Comparison of ENCODE assay signal across 8 mouse cellular contexts in the genomic region with DNA sequence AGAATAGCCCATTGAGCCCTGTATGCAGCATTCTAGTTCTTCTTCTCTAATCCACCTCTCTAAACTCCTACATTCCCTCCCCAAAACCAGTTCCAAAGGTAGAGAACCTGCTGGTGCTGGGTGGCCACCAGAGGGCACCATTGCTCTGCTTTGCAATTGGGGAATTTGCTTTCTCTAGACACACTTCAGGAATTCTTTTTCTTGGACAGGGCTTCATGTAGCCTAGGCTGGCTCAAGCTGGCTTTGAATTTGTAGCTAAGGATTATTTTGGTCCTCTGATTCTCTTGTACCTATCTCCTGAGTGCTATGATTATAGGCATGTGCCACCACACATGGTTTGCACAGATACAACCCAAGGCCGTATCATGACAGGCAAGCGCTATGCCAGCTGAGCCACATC. TPM values are rescaled to one million over a fixed set of nuclear protein-coding genes. Genes with fewer than 3 reads are reported as not detected.
DNase-seq lines count a peak whose midpoint lies in the region; ATAC-seq and TF ChIP-seq lines count a peak whose summit lies in the region.

No protein-coding gene starts in this region.

- H3K9ac ChIP-seq in embryonic facial prominence, embryonic 11.5 days (replicated peaks; ENCODE audit: low read length), result no peak overlapping the region
- H3K9ac ChIP-seq in heart, embryonic 13.5 days, result peak overlapping the region; percentile 6; the same call in 1 of the 2 replicates
- H3K9ac ChIP-seq in kidney, postnatal 0 days (ENCODE audit: low read depth, low read length), result no peak overlapping the region
- no peak overlapping the region for H3K9ac ChIP-seq in liver, embryonic 14.5 days (replicated peaks)
- no peak overlapping the region for H3K9ac ChIP-seq in neural tube, embryonic 14.5 days (replicated peaks; ENCODE audit: low read depth, low read length)

- H3K27ac ChIP-seq in embryonic facial prominence, embryonic 11.5 days (replicated peaks; ENCODE audit: low read depth, low read length), result no peak overlapping the region
- H3K27ac ChIP-seq in heart, embryonic 13.5 days (replicated peaks), result no peak overlapping the region
- no peak overlapping the region for H3K27ac ChIP-seq in kidney, postnatal 0 days
- H3K27ac ChIP-seq in liver, embryonic 14.5 days, result no peak overlapping the region
- no peak overlapping the region for H3K27ac ChIP-seq in neural tube, embryonic 14.5 days (ENCODE audit: low read depth, low read length)

- WGBS in embryonic facial prominence, embryonic 11.5 days, result 94% methylated on average over 2 of the region's 2 CpGs
- WGBS in heart, embryonic 13.5 days, result 93% methylated on average over 2 of the region's 2 CpGs
- 98% methylated on average over 2 of the region's 2 CpGs for WGBS in kidney, postnatal 0 days
- WGBS in liver, embryonic 14.5 days (ENCODE audit: insufficient replicate concordance), result 89% methylated on average over 2 of the region's 2 CpGs
- WGBS in neural tube, embryonic 14.5 days, result 88% methylated on average over 2 of the region's 2 CpGs

- no peak overlapping the region for H3K4me3 ChIP-seq in embryonic facial prominence, embryonic 11.5 days (ENCODE audit: low read depth, low read length)
- H3K4me3 ChIP-seq in heart, embryonic 13.5 days, result no peak overlapping the region
- no peak overlapping the region for H3K4me3 ChIP-seq in kidney, postnatal 0 days (replicated peaks; ENCODE audit: low read depth, low read length)
- H3K4me3 ChIP-seq in liver, embryonic 14.5 days (ENCODE audit: insufficient read depth in 1 of 2, low read depth in 2 of 2, low read length in 2 of 2), result no peak overlapping the region
- no peak overlapping the region for H3K4me3 ChIP-seq in neural tube, embryonic 14.5 days (ENCODE audit: low read depth, low read length)

- no peak for TF ChIP-seq EP300 in liver, embryonic 14.5 days (IDR thresholded peaks at IDR 0.05; ENCODE audit: low read depth)

- TF ChIP-seq CTCF in kidney, postnatal 0 days (IDR thresholded peaks at IDR 0.05; ENCODE audit: low read depth), result peak; percentile 99
- TF ChIP-seq CTCF in liver, embryonic 14.5 days (IDR thresholded peaks at IDR 0.05; ENCODE audit: low read depth), result peak; percentile 94

- H3K9me3 ChIP-seq in embryonic facial prominence, embryonic 11.5 days (replicated peaks; ENCODE audit: control insufficient read depth, low read length), result no peaks in the 10 kb centered on the region
- H3K9me3 ChIP-seq in heart, embryonic 13.5 days, result no peaks in the 10 kb centered on the region
- no peaks in the 10 kb centered on the region for H3K9me3 ChIP-seq in kidney, postnatal 0 days (replicated peaks; ENCODE audit: low read length)
- no peaks in the 10 kb centered on the region for H3K9me3 ChIP-seq in liver, embryonic 14.5 days (ENCODE audit: control insufficient read depth, low read length)
- H3K9me3 ChIP-seq in neural tube, embryonic 14.5 days (ENCODE audit: control insufficient read depth, low read length), result no peaks in the 10 kb centered on the region

- H3K4me1 ChIP-seq in embryonic facial prominence, embryonic 11.5 days (ENCODE audit: control insufficient read depth, insufficient read depth, low read length), result no peaks in the 10 kb centered on the region
- H3K4me1 ChIP-seq in heart, embryonic 13.5 days, result peaks cover 27% of the 10 kb centered on the region
- H3K4me1 ChIP-seq in kidney, postnatal 0 days (replicated peaks; ENCODE audit: insufficient read depth, low read length), result peaks cover 6% of the 10 kb centered on the region; the same call in 1 of the 2 replicates
- H3K4me1 ChIP-seq in liver, embryonic 14.5 days (replicated peaks; ENCODE audit: control insufficient read depth in 2 of 2, insufficient read depth in 2 of 2, low read length in 1 of 2), result peaks cover 6 to 7% of the 10 kb centered on the region in 2 experiments; a peak in 3 of 4 replicates
- peaks cover 24% of the 10 kb centered on the region for H3K4me1 ChIP-seq in neural tube, embryonic 14.5 days (ENCODE audit: control insufficient read depth, insufficient read depth, low read length)

- no peaks in the 10 kb centered on the region for H3K27me3 ChIP-seq in embryonic facial prominence, embryonic 11.5 days (ENCODE audit: control insufficient read depth, insufficient read depth, low read length)
- no peaks in the 10 kb centered on the region for H3K27me3 ChIP-seq in heart, embryonic 13.5 days (replicated peaks)
- H3K27me3 ChIP-seq in kidney, postnatal 0 days (ENCODE audit: insufficient read depth, low read length), result no peaks in the 10 kb centered on the region
- H3K27me3 ChIP-seq in liver, embryonic 14.5 days (ENCODE audit: control insufficient read depth, insufficient read depth, low read length), result no peaks in the 10 kb centered on the region
- no peaks in the 10 kb centered on the region for H3K27me3 ChIP-seq in neural tube, embryonic 14.5 days (ENCODE audit: control insufficient read depth, insufficient read depth, low read length)

- peak; percentile 74 to 76 for DNase-seq in B cell, adult 2 months
- peak; percentile 92 for DNase-seq in adrenal gland, postnatal 10 days
- peak; percentile 92 for DNase-seq in embryonic facial prominence, embryonic 11.5 days (ENCODE audit: low spot score)
- peak; percentile 90 for DNase-seq in kidney, postnatal 0 days (ENCODE audit: low spot score)
- peak; percentile 36 to 48 (median 48) for DNase-seq in liver, embryonic 14.5 days (ENCODE audit: low read depth in 3 of 3, low spot score in 3 of 3)
- peak; percentile 52 for DNase-seq in telencephalon, adult 2 months (ENCODE audit: low read depth, low spot score)

- H3K36me3 ChIP-seq in embryonic facial prominence, embryonic 11.5 days (replicated peaks; ENCODE audit: control insufficient read depth, insufficient read depth, low read depth, low read length), result peaks cover 8% of the 10 kb centered on the region
- peaks cover 85% of the 10 kb centered on the region for H3K36me3 ChIP-seq in heart, embryonic 13.5 days
- peaks cover 47% of the 10 kb centered on the region for H3K36me3 ChIP-seq in kidney, postnatal 0 days (ENCODE audit: insufficient read depth, low read length)
- peaks cover 59% of the 10 kb centered on the region for H3K36me3 ChIP-seq in liver, embryonic 14.5 days (replicated peaks; ENCODE audit: control insufficient read depth, insufficient read depth, low read depth)
- peaks cover 21% of the 10 kb centered on the region for H3K36me3 ChIP-seq in neural tube, embryonic 14.5 days (ENCODE audit: control insufficient read depth, insufficient read depth, low read length)

- no peak overlapping the region for H3K4me2 ChIP-seq in embryonic facial prominence, embryonic 11.5 days (ENCODE audit: low read depth, low read length)
- H3K4me2 ChIP-seq in heart, embryonic 13.5 days, result no peak overlapping the region
- H3K4me2 ChIP-seq in kidney, postnatal 0 days (ENCODE audit: low read length), result no peak overlapping the region
- H3K4me2 ChIP-seq in liver, embryonic 14.5 days (ENCODE audit: low read depth), result no peak overlapping the region
- no peak overlapping the region for H3K4me2 ChIP-seq in neural tube, embryonic 14.5 days (ENCODE audit: low read depth, low read length)

- peak; percentile 32; the same call in 1 of the 2 replicates for ATAC-seq in embryonic facial prominence, embryonic 11.5 days (replicated peaks; ENCODE audit: insufficient number of reproducible peaks, low FRiP score, low TSS enrichment, low read depth)
- ATAC-seq in heart, embryonic 13.5 days (ENCODE audit: extremely low read depth, insufficient number of reproducible peaks, low FRiP score, low TSS enrichment), result peak; percentile 35; the same call in 1 of the 2 replicates
- ATAC-seq in kidney, postnatal 0 days (replicated peaks; ENCODE audit: low FRiP score, low read depth), result peak; percentile 38; the same call in 1 of the 2 replicates
- ATAC-seq in liver, embryonic 14.5 days (ENCODE audit: insufficient read depth), result peak; percentile 22; the same call in 1 of the 2 replicates
- ATAC-seq in neural tube, embryonic 14.5 days (ENCODE audit: low read depth), result peak; percentile 45

RNA-seq across cellular contexts. Expression of gene Rrnad1, which starts 5.3 kb away (rescaled TPM):
- 10 to 100 TPM; 12.4 to 16.3 TPM for total RNA-seq in adrenal gland, postnatal 10 days (2021)
- polyA plus RNA-seq in embryonic facial prominence, embryonic 11.5 days (2014; fragmentation: Nextera tagmentation; extraction: Ambion mirVana), result 13.5 and 16.0 TPM in 2 replicates
- polyA plus RNA-seq in heart, embryonic 13.5 days (2015; fragmentation: Nextera tagmentation; extraction: Ambion mirVana), result 13.4 and 16.0 TPM in 2 replicates
- 12.1 and 12.3 TPM in 2 replicates for polyA plus RNA-seq in kidney, postnatal 0 days (2015; fragmentation: Nextera tagmentation; extraction: Ambion mirVana)
- 8.9 and 9.2 TPM in 2 replicates for polyA plus RNA-seq in liver, embryonic 14.5 days (2012; rRNA removed)
- 3.5 and 3.6 TPM in 2 replicates for polyA plus RNA-seq in liver, embryonic 14.5 days (2014; fragmentation: Nextera tagmentation; extraction: Ambion mirVana)
- 19.7 and 20.6 TPM in 2 replicates for polyA plus RNA-seq in neural tube, embryonic 14.5 days (2014; fragmentation: Nextera tagmentation; extraction: Ambion mirVana)

RNA-seq across cellular contexts. Expression of gene Isg20l2, which starts 5.7 kb away (rescaled TPM):
- total RNA-seq in adrenal gland, postnatal 10 days (2021), result 10 to 100 TPM; 22.9 to 24.3 TPM
- 51.5 and 52.3 TPM in 2 replicates for polyA plus RNA-seq in embryonic facial prominence, embryonic 11.5 days (2014; fragmentation: Nextera tagmentation; extraction: Ambion mirVana)
- 28.9 and 30.1 TPM in 2 replicates for polyA plus RNA-seq in heart, embryonic 13.5 days (2015; fragmentation: Nextera tagmentation; extraction: Ambion mirVana)
- polyA plus RNA-seq in kidney, postnatal 0 days (2015; fragmentation: Nextera tagmentation; extraction: Ambion mirVana), result 40.4 and 42.1 TPM in 2 replicates
- 9.3 and 14.8 TPM in 2 replicates for polyA plus RNA-seq in liver, embryonic 14.5 days (2012; rRNA removed)
- polyA plus RNA-seq in liver, embryonic 14.5 days (2014; fragmentation: Nextera tagmentation; extraction: Ambion mirVana), result 9.7 and 11.0 TPM in 2 replicates
- 16.1 and 23.1 TPM in 2 replicates for polyA plus RNA-seq in neural tube, embryonic 14.5 days (2014; fragmentation: Nextera tagmentation; extraction: Ambion mirVana)

RNA-seq across cellular contexts. Expression of gene Crabp2, which starts 12.7 kb away (rescaled TPM):
- total RNA-seq in adrenal gland, postnatal 10 days (2021), result under 1 TPM; 0.48 to 0.76 TPM
- polyA plus RNA-seq in embryonic facial prominence, embryonic 11.5 days (2014; fragmentation: Nextera tagmentation; extraction: Ambion mirVana), result 626 and 642 TPM in 2 replicates
- polyA plus RNA-seq in heart, embryonic 13.5 days (2015; fragmentation: Nextera tagmentation; extraction: Ambion mirVana), result 6.2 and 8.4 TPM in 2 replicates
- 20.1 and 20.9 TPM in 2 replicates for polyA plus RNA-seq in kidney, postnatal 0 days (2015; fragmentation: Nextera tagmentation; extraction: Ambion mirVana)
- 0.17 and 0.23 TPM in 2 replicates for polyA plus RNA-seq in liver, embryonic 14.5 days (2012; rRNA removed)
- polyA plus RNA-seq in liver, embryonic 14.5 days (2014; fragmentation: Nextera tagmentation; extraction: Ambion mirVana), result 0.10 and 0.15 TPM in 2 replicates
- polyA plus RNA-seq in neural tube, embryonic 14.5 days (2014; fragmentation: Nextera tagmentation; extraction: Ambion mirVana), result 45.5 and 103 TPM in 2 replicates

RNA-seq across cellular contexts. Expression of gene Mrpl24, which starts 16.5 kb away (rescaled TPM):
- total RNA-seq in adrenal gland, postnatal 10 days (2021), result 100 to 1,000 TPM; 104 to 123 TPM
- 73.6 and 79.3 TPM in 2 replicates for polyA plus RNA-seq in embryonic facial prominence, embryonic 11.5 days (2014; fragmentation: Nextera tagmentation; extraction: Ambion mirVana)
- 55.0 and 57.2 TPM in 2 replicates for polyA plus RNA-seq in heart, embryonic 13.5 days (2015; fragmentation: Nextera tagmentation; extraction: Ambion mirVana)
- polyA plus RNA-seq in kidney, postnatal 0 days (2015; fragmentation: Nextera tagmentation; extraction: Ambion mirVana), result 87.2 and 88.1 TPM in 2 replicates
- polyA plus RNA-seq in liver, embryonic 14.5 days (2012; rRNA removed), result 43.9 and 50.1 TPM in 2 replicates
- 37.9 and 43.4 TPM in 2 replicates for polyA plus RNA-seq in liver, embryonic 14.5 days (2014; fragmentation: Nextera tagmentation; extraction: Ambion mirVana)
- 53.5 and 58.9 TPM in 2 replicates for polyA plus RNA-seq in neural tube, embryonic 14.5 days (2014; fragmentation: Nextera tagmentation; extraction: Ambion mirVana)

RNA-seq across cellular contexts. Expression of gene Hdgf, which starts 29.7 kb away (rescaled TPM):
- total RNA-seq in adrenal gland, postnatal 10 days (2021), result 100 to 1,000 TPM; 161 to 162 TPM
- polyA plus RNA-seq in embryonic facial prominence, embryonic 11.5 days (2014; fragmentation: Nextera tagmentation; extraction: Ambion mirVana), result 269 and 289 TPM in 2 replicates
- polyA plus RNA-seq in heart, embryonic 13.5 days (2015; fragmentation: Nextera tagmentation; extraction: Ambion mirVana), result 127 and 141 TPM in 2 replicates
- 193 and 200 TPM in 2 replicates for polyA plus RNA-seq in kidney, postnatal 0 days (2015; fragmentation: Nextera tagmentation; extraction: Ambion mirVana)
- 108 and 167 TPM in 2 replicates for polyA plus RNA-seq in liver, embryonic 14.5 days (2012; rRNA removed)
- 204 and 256 TPM in 2 replicates for polyA plus RNA-seq in liver, embryonic 14.5 days (2014; fragmentation: Nextera tagmentation; extraction: Ambion mirVana)
- 128 and 151 TPM in 2 replicates for polyA plus RNA-seq in neural tube, embryonic 14.5 days (2014; fragmentation: Nextera tagmentation; extraction: Ambion mirVana)
